ENCODE assay signal across 9 mouse cellular contexts in genomic region chr8:72680133-72680532, GRCm38 (mm10). TPM values are rescaled to one million over a fixed set of nuclear protein-coding genes. Genes with fewer than 3 reads are reported as not detected.
DNase-seq lines count a peak whose midpoint lies in the region; ATAC-seq and TF ChIP-seq lines count a peak whose summit lies in the region.
"Had no signal": no experiment of that assay in that cellular context is flagged by ENCODE, and none has a peak within 500 bp of the region (broad histone marks: within the 10 kb centered on the region; RNA-seq: fewer than 3 reads in every experiment).

No protein-coding gene starts in this region.

- no peaks in the 10 kb centered on the region for H3K9me3 ChIP-seq in heart, embryonic 10.5 days
- no peaks in the 10 kb centered on the region for H3K9me3 ChIP-seq in forebrain, embryonic 12.5 days
- no peaks in the 10 kb centered on the region for H3K9me3 ChIP-seq in hindbrain, embryonic 16.5 days (ENCODE audit: control insufficient read depth, low read length)
- no peaks in the 10 kb centered on the region for H3K9me3 ChIP-seq in midbrain, embryonic 14.5 days (ENCODE audit: control insufficient read depth, low read length)
- H3K9me3 ChIP-seq: midbrain, embryonic 12.5 days had no signal

- 0 out of 2 replicates have a peak, but pooled peaks cover 4% of the 10 kb centered on the region for H3K4me1 ChIP-seq in heart, embryonic 10.5 days
- H3K4me1 ChIP-seq in forebrain, embryonic 12.5 days, result no peaks in the 10 kb centered on the region
- no peaks in the 10 kb centered on the region for H3K4me1 ChIP-seq in hindbrain, embryonic 16.5 days (ENCODE audit: control insufficient read depth, insufficient read depth, low read depth, low read length)
- no peaks in the 10 kb centered on the region for H3K4me1 ChIP-seq in midbrain, embryonic 14.5 days (ENCODE audit: control insufficient read depth, insufficient read depth, low read length)
- H3K4me1 ChIP-seq in spleen, adult 2 months (ENCODE audit: control insufficient read depth, insufficient read depth, insufficient read length), result no peaks in the 10 kb centered on the region
- H3K4me1 ChIP-seq: midbrain, embryonic 12.5 days had no signal

- TF ChIP-seq CTCF in left cerebral cortex, adult 2 months (IDR thresholded peaks at IDR 0.05), result peak; percentile 74
- TF ChIP-seq CTCF in spleen, adult 2 months (IDR thresholded peaks at IDR 0.05; ENCODE audit: extremely low read depth, insufficient read depth, insufficient read length, insufficient replicate concordance), result peak; percentile 65; the same call in 1 of the 2 replicates

- no peak overlapping the region for H3K27ac ChIP-seq in heart, embryonic 10.5 days
- H3K27ac ChIP-seq in forebrain, embryonic 12.5 days, result no peak overlapping the region
- H3K27ac ChIP-seq in hindbrain, embryonic 16.5 days (ENCODE audit: low read depth, low read length), result no peak overlapping the region
- H3K27ac ChIP-seq in left cerebral cortex, adult 2 months, result no peak overlapping the region
- H3K27ac ChIP-seq in midbrain, embryonic 14.5 days (replicated peaks; ENCODE audit: low read depth, low read length), result no peak overlapping the region
- no peak overlapping the region for H3K27ac ChIP-seq in spleen, adult 2 months (ENCODE audit: insufficient read depth, low read length)
- H3K27ac ChIP-seq: midbrain, embryonic 12.5 days had no signal

- no peaks in the 10 kb centered on the region for H3K27me3 ChIP-seq in heart, embryonic 10.5 days (ENCODE audit: insufficient read depth, poor library complexity, severe bottlenecking)
- no peaks in the 10 kb centered on the region for H3K27me3 ChIP-seq in forebrain, embryonic 12.5 days
- H3K27me3 ChIP-seq in hindbrain, embryonic 16.5 days (replicated peaks; ENCODE audit: control insufficient read depth, insufficient read depth, low read length), result no peaks in the 10 kb centered on the region
- no peaks in the 10 kb centered on the region for H3K27me3 ChIP-seq in midbrain, embryonic 14.5 days (ENCODE audit: control insufficient read depth, insufficient read depth, low read length)
- no peaks in the 10 kb centered on the region for H3K27me3 ChIP-seq in spleen, adult 2 months (ENCODE audit: control insufficient read depth, insufficient read depth, low read length)
- H3K27me3 ChIP-seq: midbrain, embryonic 12.5 days had no signal

- H3K9ac ChIP-seq in forebrain, embryonic 12.5 days, result no peak overlapping the region
- no peak overlapping the region for H3K9ac ChIP-seq in hindbrain, embryonic 16.5 days (ENCODE audit: low read depth, low read length)
- no peak overlapping the region for H3K9ac ChIP-seq in midbrain, embryonic 14.5 days (replicated peaks; ENCODE audit: low read length)
- H3K9ac ChIP-seq: midbrain, embryonic 12.5 days had no signal

- TF ChIP-seq POLR2A in spleen, adult 2 months (IDR thresholded peaks at IDR 0.05; ENCODE audit: low read depth, low read length), result no peak

- ATAC-seq in forebrain, embryonic 12.5 days (ENCODE audit: low FRiP score), result peak; percentile 60; the same call in 1 of the 2 replicates
- ATAC-seq in hindbrain, embryonic 16.5 days, result peak; percentile 81
- ATAC-seq in midbrain, embryonic 14.5 days (ENCODE audit: low FRiP score, low TSS enrichment), result peak; percentile 24; the same call in 1 of the 2 replicates

- no peaks in the 10 kb centered on the region for H3K36me3 ChIP-seq in heart, embryonic 10.5 days
- H3K36me3 ChIP-seq in forebrain, embryonic 12.5 days (replicated peaks), result no peaks in the 10 kb centered on the region
- no peaks in the 10 kb centered on the region for H3K36me3 ChIP-seq in hindbrain, embryonic 16.5 days (ENCODE audit: control insufficient read depth, insufficient read depth, low read length)
- H3K36me3 ChIP-seq in midbrain, embryonic 14.5 days (ENCODE audit: control insufficient read depth, insufficient read depth, low read length), result no peaks in the 10 kb centered on the region
- no peaks in the 10 kb centered on the region for H3K36me3 ChIP-seq in spleen, adult 2 months (ENCODE audit: control insufficient read depth, insufficient read depth, low read length)
- H3K36me3 ChIP-seq: midbrain, embryonic 12.5 days had no signal

- no peak overlapping the region for H3K4me3 ChIP-seq in heart, embryonic 10.5 days
- no peak overlapping the region for H3K4me3 ChIP-seq in forebrain, embryonic 12.5 days (replicated peaks)
- H3K4me3 ChIP-seq in hindbrain, embryonic 16.5 days (ENCODE audit: low read length), result no peak overlapping the region
- no peak overlapping the region for H3K4me3 ChIP-seq in left cerebral cortex, adult 2 months
- no peak overlapping the region for H3K4me3 ChIP-seq in midbrain, embryonic 14.5 days (replicated peaks; ENCODE audit: low read depth, low read length)
- H3K4me3 ChIP-seq in spleen, adult 2 months (ENCODE audit: extremely low read depth, insufficient read depth, insufficient read length), result no peak overlapping the region
- H3K4me3 ChIP-seq: midbrain, embryonic 12.5 days had no signal

- no peak overlapping the region for H3K4me2 ChIP-seq in forebrain, embryonic 12.5 days
- H3K4me2 ChIP-seq in hindbrain, embryonic 16.5 days (ENCODE audit: low read length), result no peak overlapping the region
- no peak overlapping the region for H3K4me2 ChIP-seq in midbrain, embryonic 14.5 days (ENCODE audit: low read length)
- H3K4me2 ChIP-seq: midbrain, embryonic 12.5 days had no signal

- peak; percentile 23 to 57 for DNase-seq in heart, adult 18-20 months
- DNase-seq in heart, embryonic 10.5 days (ENCODE audit: low spot score), result no peak
- peak; percentile 56 for DNase-seq in c-Kit-positive CD71-negative TER-119-negative erythroid progenitor cells, embryonic 14.5 days (ENCODE audit: low read depth)
- peak; percentile 70 to 75 for DNase-seq in left cerebral cortex, adult 2 months (ENCODE audit: extremely low spot score in 1 of 2, low spot score in 2 of 2)
- DNase-seq in midbrain, embryonic 14.5 days, result peak; percentile 84
- DNase-seq in spleen, adult 2 months (ENCODE audit: low read depth in 1 of 2, low spot score in 2 of 2), result peak in 1 of 2 experiments; percentile 34

- intact Hi-C loops in left cerebral cortex, adult 2 months (cut with DNase I), result loop anchor here (2.0 kb wide), 1 partner anchor 65 kb away; no protein-coding TSS in a partner anchor

- 8% methylated on average over 3 of the region's 3 CpGs for WGBS in heart, embryonic 10.5 days
- 10% methylated on average over 3 of the region's 3 CpGs for WGBS in forebrain, embryonic 12.5 days
- 9% methylated on average over 3 of the region's 3 CpGs for WGBS in hindbrain, embryonic 16.5 days
- 10% methylated on average over 3 of the region's 3 CpGs for WGBS in midbrain, embryonic 14.5 days
- WGBS in spleen, adult 2 months, result 50% methylated on average over 3 of the region's 3 CpGs

RNA-seq across cellular contexts. Expression of gene Nwd1, which starts 33.6 kb away (rescaled TPM):
- total RNA-seq in heart, adult 18-20 months (2021), result under 1 TPM; 0.27 to 0.54 TPM
- polyA plus RNA-seq in heart, embryonic 10.5 days (2016; fragmentation: Nextera tagmentation; extraction: Ambion mirVana), result 0.01 and 0.04 TPM in 2 replicates
- polyA plus RNA-seq in forebrain, embryonic 12.5 days (2016; fragmentation: Nextera tagmentation; extraction: Ambion mirVana), result 0.29 and 0.81 TPM in 2 replicates
- 3.5 and 3.6 TPM in 2 replicates for polyA plus RNA-seq in hindbrain, embryonic 16.5 days (2015; fragmentation: Nextera tagmentation; extraction: Ambion mirVana)
- 10 to 100 TPM; 46.1 to 46.9 TPM for total RNA-seq in left cerebral cortex, adult 2 months (2021)
- 1.00 and 1.1 TPM in 2 replicates for polyA plus RNA-seq in midbrain, embryonic 14.5 days (2014; fragmentation: Nextera tagmentation; extraction: Ambion mirVana)
- polyA plus RNA-seq in spleen, adult 2 months (2012; rRNA removed), result 0.11 and 0.15 TPM in 2 replicates

RNA-seq across cellular contexts. Expression of gene Sin3b, which starts 43.0 kb away (rescaled TPM):
- 10 to 100 TPM; 76.0 to 78.8 TPM for total RNA-seq in heart, adult 18-20 months (2021)
- 151 and 158 TPM in 2 replicates for polyA plus RNA-seq in heart, embryonic 10.5 days (2016; fragmentation: Nextera tagmentation; extraction: Ambion mirVana)
- polyA plus RNA-seq in forebrain, embryonic 12.5 days (2016; fragmentation: Nextera tagmentation; extraction: Ambion mirVana), result 151 and 152 TPM in 2 replicates
- 176 and 177 TPM in 2 replicates for polyA plus RNA-seq in hindbrain, embryonic 16.5 days (2015; fragmentation: Nextera tagmentation; extraction: Ambion mirVana)
- 100 to 1,000 TPM; 148 to 162 TPM for total RNA-seq in left cerebral cortex, adult 2 months (2021)
- polyA plus RNA-seq in midbrain, embryonic 14.5 days (2014; fragmentation: Nextera tagmentation; extraction: Ambion mirVana), result 191 and 211 TPM in 2 replicates
- 103 and 111 TPM in 2 replicates for polyA plus RNA-seq in spleen, adult 2 months (2012; rRNA removed)

Comparison
In these comparisons a context has a peak if more than half of its experiments do, and no peak if none do; other contexts are left out.
1. ATAC-seq: peak in every context shown above with its lines; median percentile 81 in hindbrain, embryonic 16.5 days; 60 in forebrain, embryonic 12.5 days; 24 in midbrain, embryonic 14.5 days.